Mouse (Mus musculus): ENCODE measurements around the gene Raver1. TPM values are rescaled to one million over a fixed set of nuclear protein-coding genes. Genes with fewer than 3 reads are reported as not detected.
"Not testable (repeated sequence)": the region's sequence is repeated elsewhere in the genome, so short reads cannot be mapped to it uniquely, and the experiment has no call there.

Raver1 gene
- total RNA-seq, 2 experiments from 2014 or later = 19.6 to 59.8 TPM

DNA sequence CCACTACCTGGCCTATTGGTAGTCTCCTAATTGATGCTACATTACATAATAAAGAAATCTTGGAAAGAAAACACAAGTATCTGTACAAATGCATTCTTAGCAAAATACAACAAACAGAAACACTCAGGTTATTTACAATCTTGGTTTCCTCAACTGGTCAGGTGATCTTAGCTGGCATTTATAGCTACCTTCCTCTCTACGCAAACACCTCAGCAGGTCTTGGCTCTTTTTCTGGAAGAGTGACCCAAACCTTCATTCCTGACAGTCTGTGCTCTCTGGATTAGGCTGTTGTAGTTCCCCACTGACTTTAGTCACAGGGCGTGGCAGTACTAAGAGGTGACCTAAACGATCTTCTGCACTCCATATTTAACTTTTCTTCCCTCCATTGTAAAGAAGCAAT is 46.6 kb downstream of the Raver1 start:
- no peak for ATAC-seq (replicated peaks; ENCODE audit: poor library complexity, severe bottlenecking)

DNA sequence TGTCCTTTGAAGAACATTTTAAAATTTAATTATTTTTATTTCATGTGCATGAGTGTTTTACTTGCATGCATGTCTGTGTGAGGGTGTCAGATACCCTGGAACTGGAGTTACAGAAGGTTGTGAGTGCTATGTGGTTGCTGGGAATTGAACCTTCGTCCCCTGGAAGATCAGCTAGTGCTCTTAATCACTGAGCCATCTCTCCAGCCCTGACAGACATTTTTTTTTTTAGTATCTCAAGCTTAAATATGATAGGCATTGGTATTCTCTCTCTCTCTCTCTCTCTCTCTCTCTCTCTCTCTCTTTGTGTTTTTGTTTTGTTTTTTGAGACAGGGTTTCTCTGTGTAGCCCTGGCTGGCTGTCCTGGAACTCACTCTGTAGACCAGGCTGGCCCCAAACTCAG is 47.0 kb downstream of the Raver1 start:
- not testable (repeated sequence) for ATAC-seq (replicated peaks; ENCODE audit: poor library complexity, severe bottlenecking)

DNA sequence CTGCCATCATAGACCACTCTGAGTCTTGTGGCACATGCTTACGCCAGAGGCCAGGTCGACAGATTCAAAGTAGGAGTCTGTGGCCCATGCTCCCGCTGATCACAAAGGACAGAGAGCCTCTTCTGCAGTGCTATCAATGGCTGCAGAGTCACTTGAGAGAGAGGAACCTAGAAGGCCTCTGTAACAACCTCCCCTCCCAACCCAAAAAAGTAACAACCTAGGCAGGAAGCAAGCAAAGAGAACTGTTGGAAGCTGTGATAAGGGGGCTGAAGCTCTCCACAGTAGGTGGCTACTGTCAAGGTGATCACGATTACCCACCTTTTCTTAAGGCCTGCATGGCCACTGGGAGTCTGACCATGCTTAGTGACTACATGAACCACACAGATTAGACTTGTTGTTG is 48.2 kb downstream of the Raver1 start:
- no peak for ATAC-seq (replicated peaks; ENCODE audit: poor library complexity, severe bottlenecking)

DNA sequence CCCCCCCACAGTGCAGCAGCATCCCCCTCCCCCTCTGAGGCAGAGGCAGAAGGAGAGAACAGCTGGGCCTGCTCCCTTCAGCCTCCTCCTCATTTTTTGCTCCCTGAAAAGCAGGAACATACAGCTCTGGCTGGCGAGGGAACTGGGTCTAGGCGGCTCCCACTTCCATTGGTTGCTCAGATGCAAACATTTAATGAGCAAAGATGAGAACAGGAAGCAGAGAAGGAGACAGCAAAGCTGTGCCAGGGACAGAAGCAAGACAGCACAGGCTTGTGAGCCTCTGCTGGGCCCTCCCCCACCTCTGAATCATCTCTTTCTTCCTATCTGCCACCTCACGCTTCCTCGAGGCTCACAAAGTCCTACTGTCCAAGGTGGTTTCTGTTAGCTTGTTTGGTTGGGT is 50.5 kb downstream of the Raver1 start:
- no peak for ATAC-seq (replicated peaks; ENCODE audit: poor library complexity, severe bottlenecking)

DNA sequence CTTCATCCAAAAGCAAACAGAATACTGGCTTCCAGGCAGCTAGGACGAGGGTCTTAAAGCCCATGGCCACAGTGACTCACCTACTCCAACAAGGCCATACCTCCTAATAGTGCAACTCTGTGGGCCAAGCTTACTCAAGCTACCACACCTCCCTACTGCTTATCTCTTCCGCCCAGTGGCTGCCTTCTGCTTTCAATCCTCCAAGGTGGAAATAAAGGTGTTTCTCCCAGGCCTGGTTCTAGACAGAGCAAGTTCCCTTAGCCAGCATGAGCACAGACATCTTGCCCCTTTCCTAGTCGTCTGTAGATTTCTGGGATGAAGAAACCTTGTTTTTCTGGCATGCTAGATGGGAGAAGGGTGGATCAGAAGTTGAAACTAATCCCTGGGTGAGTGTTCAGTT is 52.0 kb downstream of the Raver1 start:
- no peak for ATAC-seq (replicated peaks; ENCODE audit: poor library complexity, severe bottlenecking)

GRCm38 (mm10) chr9:21037481-21037891 is 54.3 kb downstream of the Raver1 start:
- ATAC-seq (replicated peaks; ENCODE audit: poor library complexity, severe bottlenecking) = peak; percentile 4; the same call in 1 of the 2 replicates

- ATAC-seq (replicated peaks; ENCODE audit: poor library complexity, severe bottlenecking) = no peak
These were observed 55.1 kb downstream of the Raver1 start for GRCm38 (mm10) chr9:21036666-21037065.

- 0 out of 2 replicates have a peak, but pooled peaks have one; percentile 20 for ATAC-seq (replicated peaks; ENCODE audit: poor library complexity, severe bottlenecking)
These were observed 55.6 kb downstream of the Raver1 start for GRCm38 (mm10) chr9:21036161-21036560.

- ATAC-seq (replicated peaks; ENCODE audit: poor library complexity, severe bottlenecking) = no peak
These were observed 56.2 kb downstream of the Raver1 start for GRCm38 (mm10) chr9:21035586-21035985.

DNA sequence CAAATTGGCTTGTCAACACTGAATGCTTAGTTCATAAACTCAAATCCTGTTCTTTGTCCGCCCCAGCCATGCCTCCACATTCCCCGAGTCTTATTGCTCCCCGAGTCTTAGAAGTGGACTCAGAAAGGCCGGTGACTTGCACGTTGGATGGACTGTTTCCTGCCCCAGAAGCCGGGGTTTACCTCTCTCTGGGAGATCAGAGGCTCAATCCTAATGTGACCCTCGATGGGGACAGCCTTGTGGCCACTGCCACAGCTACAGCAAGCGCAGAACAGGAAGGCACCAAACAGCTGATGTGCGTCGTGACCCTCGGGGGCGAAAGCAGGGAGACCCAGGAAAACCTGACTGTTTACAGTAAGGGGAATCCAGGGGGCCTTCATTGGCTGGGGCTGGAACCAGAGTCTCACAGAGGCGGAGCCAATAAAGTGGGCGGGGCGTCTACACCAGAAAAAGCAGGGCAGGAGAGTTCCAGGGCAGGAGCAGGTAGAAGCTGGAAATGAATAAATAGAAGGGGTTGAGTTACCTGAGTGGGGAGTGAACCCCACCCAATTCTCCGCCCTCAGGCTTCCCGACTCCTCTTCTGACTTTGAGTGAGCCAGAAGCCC is 57.2 kb downstream of the Raver1 start:
- no peak for ATAC-seq (replicated peaks; ENCODE audit: poor library complexity, severe bottlenecking)

DNA sequence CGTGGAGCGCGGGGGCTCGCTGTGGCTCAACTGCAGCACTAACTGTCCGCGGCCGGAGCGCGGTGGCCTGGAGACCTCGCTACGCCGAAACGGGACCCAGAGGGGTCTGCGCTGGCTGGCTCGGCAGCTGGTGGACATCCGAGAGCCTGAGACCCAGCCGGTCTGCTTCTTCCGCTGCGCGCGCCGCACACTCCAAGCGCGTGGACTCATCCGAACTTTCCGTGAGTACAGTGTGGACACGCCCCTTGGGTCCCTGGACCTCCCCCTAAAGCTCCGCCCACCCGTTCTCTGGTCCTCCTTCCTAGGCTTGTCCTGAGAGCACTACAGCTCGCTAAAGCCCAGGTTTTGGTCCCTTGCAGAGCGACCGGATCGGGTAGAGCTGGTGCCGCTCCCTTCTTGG is 58.7 kb downstream of the Raver1 start:
- ATAC-seq (replicated peaks; ENCODE audit: poor library complexity, severe bottlenecking) = peak; percentile 28

DNA sequence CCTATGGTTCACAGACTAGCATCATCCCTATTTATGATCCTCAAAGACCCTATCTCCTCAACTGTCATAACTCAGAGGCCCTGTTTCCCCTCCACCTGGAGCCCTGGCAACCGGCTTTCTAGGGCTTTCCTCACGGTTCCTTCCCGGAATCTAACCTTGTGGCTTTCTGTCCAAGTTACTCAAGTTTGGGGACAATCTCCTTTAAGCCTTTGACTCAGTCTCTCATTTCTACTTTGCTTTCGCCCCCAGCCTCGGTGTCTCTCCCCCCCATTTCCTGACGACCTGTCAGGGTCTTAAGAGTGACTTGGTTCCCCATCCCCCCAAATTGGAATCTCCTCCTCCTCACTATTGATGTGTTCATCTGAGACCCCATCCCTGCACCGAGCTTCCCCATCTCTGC is 59.3 kb downstream of the Raver1 start:
- ATAC-seq (replicated peaks; ENCODE audit: poor library complexity, severe bottlenecking) = no peak

DNA sequence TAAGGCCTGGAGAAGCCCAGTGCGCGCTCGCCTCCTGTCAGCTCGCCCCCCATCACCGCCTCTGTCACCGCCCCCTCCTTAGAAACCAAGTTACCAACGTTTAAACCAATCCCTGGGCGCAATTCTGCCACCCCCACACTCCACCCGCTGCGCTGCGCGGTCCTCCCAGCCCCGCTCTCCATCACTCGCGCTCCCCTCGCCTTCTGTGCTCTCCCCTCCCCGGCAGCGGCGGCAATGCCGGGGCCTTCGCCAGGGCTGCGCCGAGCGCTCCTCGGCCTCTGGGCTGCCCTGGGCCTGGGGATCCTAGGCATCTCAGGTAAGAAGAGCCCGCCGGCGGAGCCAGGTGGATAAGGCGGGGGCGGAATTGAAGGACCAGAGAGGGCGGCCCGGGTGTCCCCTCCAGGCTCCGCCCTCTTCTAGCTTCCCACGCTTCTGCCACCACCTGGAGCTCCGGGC is 59.9 kb downstream of the Raver1 start, which contains the start of gene Icam5:
Icam5 (plus strand) TSS at position 178 of the 456 bp plus-strand sequence.
- no peak for ATAC-seq (replicated peaks; ENCODE audit: poor library complexity, severe bottlenecking)

GRCm38 (mm10) chr9:21031251-21031895 is 60.4 kb downstream of the Raver1 start:
- ATAC-seq (replicated peaks; ENCODE audit: poor library complexity, severe bottlenecking) = peak; percentile 31

- ATAC-seq (replicated peaks; ENCODE audit: poor library complexity, severe bottlenecking) = peak; percentile 62
These were observed 61.0 kb downstream of the Raver1 start for GRCm38 (mm10) chr9:21030781-21031250.

- peak; percentile 15; the same call in 1 of the 2 replicates for ATAC-seq (replicated peaks; ENCODE audit: poor library complexity, severe bottlenecking)
These were observed 61.7 kb downstream of the Raver1 start for GRCm38 (mm10) chr9:21030055-21030600.

GRCm38 (mm10) chr9:21029291-21030054 is 62.3 kb downstream of the Raver1 start, which contains the start of gene Icam4:
Gene Icam4, plus strand, starts transcription at chr9:21029373.
- peak; percentile 51 for ATAC-seq (replicated peaks; ENCODE audit: poor library complexity, severe bottlenecking)

- no peak for ATAC-seq (replicated peaks; ENCODE audit: poor library complexity, severe bottlenecking)
These were observed 63.2 kb downstream of the Raver1 start for GRCm38 (mm10) chr9:21028560-21029110.

GRCm38 (mm10) chr9:21027774-21028290 is 64.0 kb downstream of the Raver1 start:
- no peak for ATAC-seq (replicated peaks; ENCODE audit: poor library complexity, severe bottlenecking)

GRCm38 (mm10) chr9:21026849-21027248 is 65.0 kb downstream of the Raver1 start:
- ATAC-seq (replicated peaks; ENCODE audit: poor library complexity, severe bottlenecking) = no peak

Measured in granulocyte monocyte progenitor cell, adult 5-6 weeks (primary cell).